Mouse (Mus musculus) CH12.LX (cell line): Measurements from ENCODE around the gene Triobp. TPM values are rescaled to one million over a fixed set of nuclear protein-coding genes. Genes with fewer than 3 reads are reported as not detected.

Source experiments
- DNase-seq: peaks from one replicate; pipeline ENCODE4 v3.0.0-alpha.2; 2013; ENCODE audit errors: extremely low read depth
- H3K27ac ChIP-seq: 2 replicates; pipeline ENCODE4 v1.5.1; 2012; ENCODE audit warnings: low read depth, mild to moderate bottlenecking, control low read depth, moderate library complexity; ENCODE audit not compliant: insufficient read depth
- H3K27me3 ChIP-seq: replicated peaks from 2 replicates; pipeline ENCODE3; 2012; ENCODE audit warnings: inconsistent platforms
- H3K36me3 ChIP-seq, 2 experiments: replicated peaks in 1 of 2; 2 replicates each; pipeline versions ENCODE3 to v1.6.1; 2012; ENCODE audit warnings: inconsistent platforms in 1 of 2, low read length in 1 of 2, mild to moderate bottlenecking in 1 of 2, mixed read lengths in 1 of 2, moderate library complexity in 1 of 2; ENCODE audit not compliant: control insufficient read depth in 1 of 2, insufficient read depth in 1 of 2
- H3K4me1 ChIP-seq, 2 experiments: 2 replicates each; pipeline ENCODE4 v1.6.1; 2012; ENCODE audit warnings: inconsistent platforms in 1 of 2, moderate library complexity in 1 of 2; ENCODE audit not compliant: insufficient read depth in 2 of 2, control insufficient read depth in 1 of 2
- H3K4me2 ChIP-seq: 2 replicates; pipeline ENCODE4 v1.6.1; 2012; ENCODE audit warnings: low read depth, mild to moderate bottlenecking, control low read depth; ENCODE audit not compliant: poor library complexity, insufficient read depth, severe bottlenecking
- H3K4me3 ChIP-seq, 3 experiments: fragments of 150-350 bp in 1 of 3; sonication (generic) in 1 of 3; replicated peaks in 1 of 3; 2 replicates each; pipeline versions ENCODE3 to v1.5.1; 2011 to 2012; ENCODE audit warnings: low read depth in 2 of 3, low read length in 2 of 3, mild to moderate bottlenecking in 2 of 3, moderate library complexity in 2 of 3, control low read depth in 1 of 3, improper control_type of control experiment in 1 of 3, inconsistent platforms in 1 of 3, mixed read lengths in 1 of 3; ENCODE audit not compliant: poor library complexity in 1 of 3
- H3K79me2 ChIP-seq: replicated peaks from 2 replicates; pipeline ENCODE4 v1.6.1; 2012; ENCODE audit warnings: mild to moderate bottlenecking, moderate library complexity; ENCODE audit not compliant: control insufficient read depth, poor library complexity, insufficient read depth, severe bottlenecking; ENCODE audit errors: extremely low read depth
- H3K9ac ChIP-seq: 2 replicates; pipeline ENCODE4 v1.6.1; 2012; ENCODE audit warnings: low read depth, mild to moderate bottlenecking, control low read depth, moderate library complexity; ENCODE audit not compliant: insufficient read depth
- H3K9me3 ChIP-seq: replicated peaks from 2 replicates; pipeline ENCODE3; 2012; ENCODE audit warnings: low read length, inconsistent platforms, mixed read lengths
- BHLHE40 ChIP-seq: IDR thresholded peaks from 2 replicates; pipeline ENCODE4 v1.6.1; 2011; ENCODE audit warnings: mild to moderate bottlenecking, low read depth, low read length, improper control_type of control experiment
- CHD2 ChIP-seq: IDR thresholded peaks from 2 replicates; pipeline ENCODE4 v1.6.1; 2011; ENCODE audit warnings: low read length, improper control_type of control experiment
- CTCF ChIP-seq, 2 experiments: IDR thresholded peaks in 1 of 2; conservative IDR thresholded peaks in 1 of 2; 2 replicates each; pipeline ENCODE4 v1.5.1; 2011 to 2012; ENCODE audit warnings: low read depth in 2 of 2, low read length in 2 of 2, improper control_type of control experiment in 1 of 2, inconsistent platforms in 1 of 2, mild to moderate bottlenecking in 1 of 2, moderate library complexity in 1 of 2
- GABPA ChIP-seq: IDR thresholded peaks from 2 replicates; pipeline ENCODE4 v1.6.1; 2012; ENCODE audit warnings: low read depth, low read length, improper control_type of control experiment, inconsistent platforms; ENCODE audit not compliant: insufficient replicate concordance
- IRF4 ChIP-seq: IDR thresholded peaks from 2 replicates; pipeline ENCODE4 v1.6.1; 2014; ENCODE audit warnings: low read depth, mild to moderate bottlenecking, inconsistent platforms, low read length, improper control_type of control experiment
- JUND ChIP-seq: conservative IDR thresholded peaks from 2 replicates; pipeline ENCODE4 v1.6.1; 2011; ENCODE audit warnings: low read depth, low read length, improper control_type of control experiment
- MAFK ChIP-seq: IDR thresholded peaks from 2 replicates; pipeline ENCODE4 v1.6.1; 2011; ENCODE audit warnings: low read length, improper control_type of control experiment; ENCODE audit not compliant: insufficient replicate concordance
- MAX ChIP-seq: IDR thresholded peaks from 2 replicates; pipeline ENCODE4 v1.6.1; 2011; ENCODE audit warnings: low read length, improper control_type of control experiment
- MEF2A ChIP-seq: IDR thresholded peaks from 2 replicates; pipeline ENCODE4 v1.6.1; 2014; ENCODE audit warnings: low read depth, mild to moderate bottlenecking, inconsistent platforms, low read length, improper control_type of control experiment, borderline replicate concordance
- MXI1 ChIP-seq: IDR thresholded peaks from 2 replicates; pipeline ENCODE4 v1.6.1; 2011; ENCODE audit warnings: mild to moderate bottlenecking, low read depth, low read length, improper control_type of control experiment
- NELFE ChIP-seq: IDR thresholded peaks from 2 replicates; pipeline ENCODE4 v1.6.1; 2011; ENCODE audit warnings: low read depth, low read length, improper control_type of control experiment
- PAX5 ChIP-seq: IDR thresholded peaks from 2 replicates; pipeline ENCODE4 v1.6.1; 2012; ENCODE audit warnings: low read length, inconsistent platforms, mixed read lengths
- POLR2A ChIP-seq: IDR thresholded peaks from 2 replicates; pipeline ENCODE4 v1.6.1; 2011; ENCODE audit warnings: low read depth, mild to moderate bottlenecking, improper control_type of control experiment, low read length
- RCOR1 ChIP-seq: conservative IDR thresholded peaks from 2 replicates; pipeline ENCODE4 v1.6.1; 2012; ENCODE audit warnings: low read depth, mild to moderate bottlenecking, inconsistent platforms, low read length, improper control_type of control experiment
- SMC3 ChIP-seq: IDR thresholded peaks from 2 replicates; pipeline ENCODE4 v1.6.1; 2011; ENCODE audit warnings: low read depth, low read length, improper control_type of control experiment
- TBP ChIP-seq: conservative IDR thresholded peaks from 2 replicates; pipeline ENCODE4 v1.6.1; 2011; ENCODE audit warnings: low read depth, low read length, improper control_type of control experiment
- UBTF ChIP-seq: IDR thresholded peaks from 2 replicates; pipeline ENCODE4 v1.6.1; 2012; ENCODE audit warnings: low read depth, mild to moderate bottlenecking, inconsistent platforms, low read length, improper control_type of control experiment, moderate library complexity
- ZC3H11A ChIP-seq: IDR thresholded peaks from 2 replicates; pipeline ENCODE4 v1.6.1; 2012; ENCODE audit warnings: low read depth, mild to moderate bottlenecking, inconsistent platforms, low read length, improper control_type of control experiment
- ZKSCAN1 ChIP-seq: IDR thresholded peaks from 2 replicates; pipeline ENCODE4 v1.6.1; 2012; ENCODE audit warnings: low read depth, inconsistent platforms, low read length, improper control_type of control experiment, borderline replicate concordance
- dilution Hi-C: fragments of 300-500 bp; cut with MboI; formaldehyde crosslinking; loops from 2 replicates; pipeline ENCODE4 v1.14.3; 2020; ENCODE audit warnings: low sequenced_read_pairs; ENCODE audit not compliant: extremely low pct_unique_long_range_greater_than_20kb, extremely low pct_ligation_motif_present
- in situ Hi-C: fragments of 300-500 bp; cut with MboI; formaldehyde crosslinking; loops from 3 replicates; pipeline ENCODE4 v1.14.3; 2019; ENCODE audit warnings: low sequenced_read_pairs, low pct_ligation_motif_present, low pct_unique_long_range_greater_than_20kb, mixed read lengths
- polyA plus RNA-seq: library from polyadenylated mRNA; unstranded; fragments of >175 nt; gene quantifications from 2 replicates; pipeline ENCODE4 v1.2.1, GENCODE M21; 2012; ENCODE audit warnings: low read depth; ENCODE audit not compliant: insufficient read length
- total RNA-seq, 2 experiments: library from RNA; depleted of rRNA; stranded (reverse); fragments of 300-350 nt in 1 of 2; fragments of >200 nt in 1 of 2; gene quantifications; 2 replicates each; pipeline ENCODE4 v1.2.3; 2012 to 2014

Triobp gene
- total and polyA plus RNA-seq, 3 experiments, result 11.5 to 31.0 (median 25.5) TPM

DNA sequence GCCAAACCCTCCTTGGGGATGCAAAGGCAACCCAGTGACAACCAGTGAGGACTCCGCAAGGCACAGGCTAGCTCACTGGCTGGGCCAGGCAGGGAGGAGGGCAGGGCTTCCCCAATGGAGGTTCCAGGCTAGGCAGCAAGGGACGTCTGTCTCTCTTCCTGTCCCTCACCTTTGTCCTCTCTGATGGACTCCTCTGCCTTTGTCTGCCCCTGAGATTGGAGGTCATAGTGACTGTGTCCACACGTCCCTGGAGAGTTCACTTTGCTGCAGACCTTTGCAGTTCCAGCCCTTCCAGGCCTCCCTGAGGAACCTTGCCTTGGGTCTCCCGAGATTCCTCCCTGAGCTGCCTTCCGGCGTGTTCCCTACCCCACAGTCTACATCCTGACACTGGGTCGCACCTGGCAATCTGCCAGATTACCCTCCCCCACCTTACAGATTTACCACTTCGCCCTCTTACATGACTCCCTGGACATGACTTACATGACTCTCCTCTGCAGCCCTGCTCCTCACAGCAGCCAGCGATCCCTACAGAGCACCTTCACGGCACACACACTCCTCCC, 75.2 kb downstream of the Triobp start:
- no peak for DNase-seq
- Histone ChIP-seq H3K4me1 (peaks cover 0 to 5% of the 10 kb centered on the region in 2 experiments; a peak in 2 of 4 replicates), H3K27ac (no peak overlapping the region), H3K27me3 (peaks cover 74% of the 10 kb centered on the region), H3K36me3 (no peaks in the 10 kb centered on the region), H3K4me3 (no peak overlapping the region), H3K9ac (no peak overlapping the region), H3K4me2 (no peak overlapping the region), H3K79me2 (no peaks in the 10 kb centered on the region), H3K9me3 (no peaks in the 10 kb centered on the region)
- no peak for TF ChIP-seq JUND
- no peak for TF ChIP-seq TBP
- TF ChIP-seq CHD2, result no peak
- TF ChIP-seq MXI1, result no peak
- no peak for TF ChIP-seq BHLHE40
- no peak for TF ChIP-seq UBTF
- no peak for TF ChIP-seq PAX5
- TF ChIP-seq NELFE, result no peak
- TF ChIP-seq MAX, result no peak
- TF ChIP-seq CTCF (conservative IDR thresholded peaks at IDR 0.05 in 1 of 2, IDR thresholded peaks at IDR 0.05 in 1 of 2; ENCODE audit: low read depth in 2 of 2, low read length in 2 of 2), result no peak
- no peak for TF ChIP-seq MAFK
- TF ChIP-seq SMC3, result no peak
- TF ChIP-seq GABPA, result no peak
- no peak for TF ChIP-seq MEF2A
- no peak for TF ChIP-seq ZC3H11A
- TF ChIP-seq ZKSCAN1, result no peak
- no peak for TF ChIP-seq RCOR1
- no peak for TF ChIP-seq IRF4
- dilution Hi-C loops, result no loop called here
- in situ Hi-C loops, result no loop called here

DNA sequence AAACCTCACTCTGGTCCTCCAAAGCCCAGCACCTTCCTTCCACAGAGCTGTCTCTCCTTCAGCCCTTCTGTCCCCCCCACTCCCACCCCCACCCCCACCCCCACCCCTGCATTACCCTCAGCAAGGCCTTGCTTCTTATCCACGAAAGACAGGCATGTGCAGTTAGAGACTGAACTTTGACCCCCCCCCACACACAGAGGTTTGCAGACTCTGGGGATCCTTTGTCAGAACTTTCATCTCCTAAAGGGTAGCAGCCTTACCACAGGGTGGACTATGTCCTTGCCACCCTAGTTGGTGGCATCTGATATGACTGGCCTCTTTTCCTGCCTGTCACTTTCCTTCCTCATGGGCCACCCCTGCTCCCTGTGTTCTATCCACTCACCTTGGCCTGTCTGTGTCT, 75.8 kb downstream of the Triobp start:
- in situ Hi-C loops (no loop called here), dilution Hi-C loops (no loop called here)
- Histone ChIP-seq H3K9ac (no peak overlapping the region), H3K27ac (no peak overlapping the region), H3K9me3 (no peaks in the 10 kb centered on the region), H3K4me2 (no peak overlapping the region), H3K27me3 (peaks cover 79% of the 10 kb centered on the region), H3K36me3 (no peaks in the 10 kb centered on the region), H3K79me2 (no peaks in the 10 kb centered on the region), H3K4me3 (no peak overlapping the region), H3K4me1 (peaks cover 0 to 7% of the 10 kb centered on the region in 2 experiments; a peak in 2 of 4 replicates)
- no peak for TF ChIP-seq POLR2A
- DNase-seq, result no peak
